Mouse (Mus musculus) ES-Bruce4 (cell line): ENCODE data around the gene Rbm33. TPM values are rescaled to one million over a fixed set of nuclear protein-coding genes. Genes with fewer than 3 reads are reported as not detected.

ENCODE experiments used
- H3K27ac ChIP-seq: 2 replicates; pipeline ENCODE4 v1.5.1; 2012; ENCODE audit warnings: low read length, inconsistent platforms; ENCODE audit not compliant: insufficient read depth
- H3K27me3 ChIP-seq: 2 replicates; pipeline ENCODE4 v1.6.1; 2012; ENCODE audit warnings: mild to moderate bottlenecking, low read length, inconsistent platforms; ENCODE audit not compliant: control insufficient read depth, poor library complexity, insufficient read depth, severe bottlenecking
- H3K36me3 ChIP-seq: 2 replicates; pipeline ENCODE4 v1.6.1; 2012; ENCODE audit warnings: inconsistent platforms, mild to moderate bottlenecking, low read length, moderate library complexity; ENCODE audit not compliant: control insufficient read depth, poor library complexity, insufficient read depth, severe bottlenecking
- H3K4me1 ChIP-seq: one replicate; pipeline ENCODE4 v1.8.1; 2011; ENCODE audit warnings: low read length; ENCODE audit not compliant: control insufficient read depth, insufficient read depth
- H3K4me3 ChIP-seq: 2 replicates; pipeline ENCODE4 v1.5.1; 2011; ENCODE audit warnings: low read depth, mild to moderate bottlenecking, low read length
- H3K9ac ChIP-seq: 2 replicates; pipeline ENCODE4 v1.6.1; 2012; ENCODE audit warnings: low read depth, mild to moderate bottlenecking, inconsistent platforms; ENCODE audit not compliant: poor library complexity, severe bottlenecking
- H3K9me3 ChIP-seq: replicated peaks from 2 replicates; pipeline ENCODE4 v1.6.1; 2012; ENCODE audit warnings: mild to moderate bottlenecking, low read length, inconsistent platforms; ENCODE audit not compliant: control insufficient read depth, poor library complexity, insufficient read depth, severe bottlenecking
- CTCF ChIP-seq: IDR thresholded peaks from one replicate; pipeline ENCODE4 v1.8.1; 2011; ENCODE audit warnings: low read depth, low read length
- EP300 ChIP-seq: IDR thresholded peaks from 2 replicates; pipeline ENCODE4 v1.6.1; 2011; ENCODE audit warnings: low read depth, low read length; ENCODE audit not compliant: insufficient read depth
- POLR2A ChIP-seq: IDR thresholded peaks from one replicate; pipeline ENCODE4 v1.8.1; 2011; ENCODE audit warnings: low read length; ENCODE audit not compliant: insufficient read depth
- polyA plus RNA-seq: library from polyadenylated mRNA; stranded (reverse); fragments of >200 nt; gene quantifications from 2 replicates; pipeline ENCODE4 v1.2.4, GENCODE M21; 2011; ENCODE audit warnings: low read depth; ENCODE audit not compliant: missing spikeins, insufficient read depth, insufficient read length

Rbm33 gene
- polyA plus RNA-seq, 1 experiment, result 60.2 TPM

- Histone ChIP-seq H3K27me3 (no peaks in the 10 kb centered on the region), H3K9me3 (no peaks in the 10 kb centered on the region), H3K36me3 (no peaks in the 10 kb centered on the region; the same call in 1 of the 2 replicates), H3K27ac (no peak overlapping the region; the same call in 1 of the 2 replicates), H3K4me1 (no peaks in the 10 kb centered on the region), H3K4me3 (peak overlapping the region; percentile 67), H3K9ac (peak overlapping the region; percentile 100)
- TF ChIP-seq EP300 (no peak), CTCF (no peak), POLR2A (no peak)
Observed at GRCm38 (mm10) chr5:28317917-28318267, 971 bp downstream of the Rbm33 start.

- Histone ChIP-seq H3K9ac (peak overlapping the region; percentile 100), H3K4me3 (peak overlapping the region; percentile 52), H3K4me1 (no peaks in the 10 kb centered on the region), H3K27ac (no peak overlapping the region), H3K36me3 (no peaks in the 10 kb centered on the region; the same call in 1 of the 2 replicates), H3K9me3 (no peaks in the 10 kb centered on the region), H3K27me3 (no peaks in the 10 kb centered on the region)
- no peak for TF ChIP-seq POLR2A
- TF ChIP-seq CTCF, result no peak
- no peak for TF ChIP-seq EP300
Observed at GRCm38 (mm10) chr5:28318671-28319070, 1.8 kb downstream of the Rbm33 start.

GRCm38 (mm10) chr5:28321769-28322168, 4.8 kb downstream of the Rbm33 start:
- H3K4me3 ChIP-seq, result no peak overlapping the region
- H3K9me3 ChIP-seq, result no peaks in the 10 kb centered on the region

GRCm38 (mm10) chr5:28322189-28322588, 5.3 kb downstream of the Rbm33 start:
- Histone ChIP-seq H3K27ac (no peak overlapping the region), H3K36me3 (no peaks in the 10 kb centered on the region; the same call in 1 of the 2 replicates), H3K9ac (no peak overlapping the region), H3K4me1 (no peaks in the 10 kb centered on the region), H3K9me3 (no peaks in the 10 kb centered on the region), H3K27me3 (no peaks in the 10 kb centered on the region), H3K4me3 (no peak overlapping the region)
- TF ChIP-seq POLR2A, result no peak
- no peak for TF ChIP-seq EP300
- no peak for TF ChIP-seq CTCF

More at GRCm38 (mm10) chr5:28321769-28322168, 4.8 kb downstream of the Rbm33 start:
- Histone ChIP-seq H3K27me3 (no peaks in the 10 kb centered on the region), H3K36me3 (no peaks in the 10 kb centered on the region; the same call in 1 of the 2 replicates), H3K27ac (no peak overlapping the region), H3K4me1 (no peaks in the 10 kb centered on the region), H3K9ac (no peak overlapping the region)
- TF ChIP-seq EP300, result no peak
- no peak for TF ChIP-seq POLR2A
- TF ChIP-seq CTCF, result no peak

GRCm38 (mm10) chr5:28323822-28324221, 6.9 kb downstream of the Rbm33 start:
- Histone ChIP-seq H3K27me3 (no peaks in the 10 kb centered on the region), H3K36me3 (no peaks in the 10 kb centered on the region; the same call in 1 of the 2 replicates), H3K27ac (no peak overlapping the region), H3K9me3 (no peaks in the 10 kb centered on the region), H3K4me1 (no peaks in the 10 kb centered on the region), H3K4me3 (no peak overlapping the region), H3K9ac (no peak overlapping the region)
- TF ChIP-seq POLR2A (no peak), EP300 (no peak), CTCF (no peak)

GRCm38 (mm10) chr5:28324457-28324856, 7.5 kb downstream of the Rbm33 start:
- no peak overlapping the region for H3K9ac ChIP-seq
- H3K27me3 ChIP-seq, result no peaks in the 10 kb centered on the region
- H3K27ac ChIP-seq, result no peak overlapping the region
- H3K4me3 ChIP-seq, result no peak overlapping the region
- no peaks in the 10 kb centered on the region for H3K4me1 ChIP-seq
- no peak for TF ChIP-seq POLR2A
- no peak for TF ChIP-seq CTCF
- TF ChIP-seq EP300, result no peak
- H3K36me3 ChIP-seq, result no peaks in the 10 kb centered on the region; the same call in 1 of the 2 replicates
- no peaks in the 10 kb centered on the region for H3K9me3 ChIP-seq
